Mouse (Mus musculus) thymus, adult 18-20 months (tissue): ENCODE measurements around the gene Ppef2.

Experiments used
- DNase-seq, 2 experiments: peaks; one replicate each; pipeline ENCODE4 v3.0.0; 2022; ENCODE audit warnings: mixed read lengths in 2 of 2

Gene Ppef2

DNA sequence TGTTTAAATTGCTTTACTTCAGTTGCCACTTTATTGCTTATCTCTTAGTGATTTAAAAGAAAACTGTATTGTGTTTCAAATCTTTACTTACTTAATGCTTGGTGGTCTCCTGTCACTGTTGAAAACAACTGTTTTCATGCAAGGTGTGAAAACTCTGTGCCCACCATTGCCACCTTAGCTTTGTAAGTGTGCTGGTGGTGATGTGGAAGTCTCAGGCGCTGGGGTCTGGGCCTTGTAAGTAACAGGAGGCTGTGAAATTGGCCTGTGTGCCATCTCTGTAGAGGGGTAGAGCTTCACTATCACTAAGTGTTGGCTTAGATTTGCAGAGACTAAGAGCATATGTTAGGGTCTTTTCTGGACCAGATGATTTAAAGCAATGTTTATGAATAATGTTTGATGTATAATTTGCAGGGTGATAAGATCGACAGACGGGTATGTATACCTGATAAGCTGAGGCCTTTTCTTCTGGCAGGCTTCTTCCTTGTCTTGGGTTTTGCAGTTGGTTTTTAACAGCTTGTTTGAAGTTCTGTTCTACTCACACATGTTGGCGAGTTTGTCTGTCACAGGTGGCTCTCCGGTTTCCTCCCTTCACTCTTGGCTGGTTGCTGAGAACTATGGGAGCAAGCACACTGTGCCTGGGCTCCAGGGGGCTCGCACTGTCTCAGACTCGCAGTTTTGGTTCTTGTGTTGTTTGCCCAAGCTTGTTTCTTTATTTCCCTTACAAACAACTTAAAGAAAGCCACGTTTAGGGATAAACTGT is 72.8 kb downstream of the Ppef2 start:
- peak; percentile 57 to 74 for DNase-seq
